Mouse (Mus musculus): ENCODE measurements around the gene Il18. TPM values are rescaled to one million over a fixed set of nuclear protein-coding genes. Genes with fewer than 3 reads are reported as not detected.
A peak's percentile ranks its signal among the peaks of the same experiment; 100 is the strongest.

Gene Il18
- polyA plus RNA-seq (2012; rRNA removed) (2.2 and 2.4 TPM in 2 replicates), polyA plus RNA-seq (2014; fragmentation: Nextera tagmentation; extraction: Ambion mirVana) (2.4 and 2.9 TPM in 2 replicates)

DNA sequence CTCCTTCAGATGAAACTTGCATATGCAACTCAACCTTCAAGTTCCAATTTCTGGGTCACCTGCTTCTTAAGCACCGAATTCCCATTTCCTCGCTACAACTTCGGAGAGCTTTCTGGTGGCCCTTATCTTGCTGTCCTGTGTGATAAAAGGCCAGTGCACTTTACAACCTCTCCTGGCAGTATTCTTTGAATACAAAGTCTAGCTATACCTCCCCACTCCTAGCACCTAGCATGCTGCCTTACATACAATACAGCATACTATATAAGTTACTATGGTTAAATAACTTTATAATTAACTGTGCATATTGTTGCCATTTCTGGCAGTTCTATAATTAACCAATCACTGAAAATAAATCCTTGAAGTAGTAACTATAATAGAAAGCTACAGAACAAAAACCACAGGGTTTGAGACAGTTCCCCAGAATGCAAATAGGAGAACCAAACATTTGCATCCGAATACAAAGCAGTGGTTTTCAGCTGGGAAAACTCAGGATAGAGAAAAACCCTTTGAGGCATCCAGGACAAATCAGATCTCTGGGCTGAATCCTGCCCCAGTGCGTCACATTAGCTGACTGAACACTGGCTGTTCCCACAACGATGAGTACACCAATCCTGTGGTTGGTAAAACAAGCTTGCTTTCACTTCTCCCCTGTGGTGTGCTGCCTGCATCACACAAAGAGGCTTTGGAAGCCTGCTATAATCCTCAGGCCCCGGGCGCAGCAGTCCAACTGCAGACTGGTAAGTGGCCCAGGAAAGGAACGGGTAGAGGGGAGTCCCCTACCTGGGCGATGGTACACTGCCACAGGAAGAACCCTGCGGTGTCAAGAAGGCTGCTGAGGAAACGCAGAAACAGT is at the start of gene Il18:
TSS of gene Il18 (plus strand) at position 587 of the 853 bp plus-strand sequence.
- no peaks in the 10 kb centered on the region for H3K9me3 ChIP-seq (ENCODE audit: control insufficient read depth, low read length)
- peak within 1 kb of the TSS; percentile 37; the same call in 1 of the 2 replicates for H3K9ac ChIP-seq (ENCODE audit: low read depth, low read length, severe bottlenecking)
- DNase-seq (ENCODE audit: low spot score) (peak; percentile 42), ATAC-seq (ENCODE audit: low FRiP score, low read depth) (no peak)
- peak within 1 kb of the TSS; percentile 25 for H3K4me2 ChIP-seq (replicated peaks; ENCODE audit: low read depth, low read length, severe bottlenecking)
- no peaks in the 10 kb centered on the region for H3K36me3 ChIP-seq (ENCODE audit: control insufficient read depth, insufficient read depth, low read length)
- no peak within 1 kb of the TSS for H3K27ac ChIP-seq (replicated peaks; ENCODE audit: low read depth, low read length)
- H3K4me1 ChIP-seq (ENCODE audit: control insufficient read depth, insufficient read depth, low read length): no peaks in the 10 kb centered on the region
- TF ChIP-seq POLR2A (IDR thresholded peaks at IDR 0.05; ENCODE audit: borderline replicate concordance, extremely low read depth, insufficient read depth, insufficient read length): no peak
- H3K27me3 ChIP-seq (ENCODE audit: control insufficient read depth, insufficient read depth, low read length): no peaks in the 10 kb centered on the region
- no peak within 1 kb of the TSS for H3K4me3 ChIP-seq (replicated peaks; ENCODE audit: low read length)
- 32% methylated on average over 12 of the region's 12 CpGs for WGBS

DNA sequence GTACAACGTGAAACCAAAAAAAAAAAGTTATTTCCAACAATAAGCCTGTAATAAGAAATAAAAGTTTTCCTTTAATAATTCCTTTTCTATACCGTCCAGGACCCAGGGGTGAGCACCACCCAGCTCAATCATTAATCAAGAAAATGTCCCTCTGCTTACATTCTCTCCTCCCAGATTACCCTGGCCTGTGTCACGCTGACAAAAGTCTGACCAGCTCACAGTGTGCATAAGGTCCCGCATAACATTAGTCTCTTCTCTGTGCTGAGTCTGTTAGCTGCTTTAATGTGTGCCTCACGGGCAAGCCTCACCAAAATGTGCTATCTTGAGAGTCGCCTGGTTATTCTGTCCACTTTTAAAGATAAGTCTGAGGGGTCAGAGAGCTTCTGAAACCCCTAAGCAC is 49.2 kb upstream of the Il18 start:
- ATAC-seq (ENCODE audit: low FRiP score, low read depth) (no peak), DNase-seq (ENCODE audit: low spot score) (no peak)
- TF ChIP-seq POLR2A (IDR thresholded peaks at IDR 0.05; ENCODE audit: borderline replicate concordance, extremely low read depth, insufficient read depth, insufficient read length): no peak
- Histone ChIP-seq H3K36me3 (ENCODE audit: control insufficient read depth, insufficient read depth, low read length) (no peaks in the 10 kb centered on the region), H3K4me3 (replicated peaks; ENCODE audit: low read length) (no peak overlapping the region), H3K4me2 (replicated peaks; ENCODE audit: low read depth, low read length, severe bottlenecking) (no peak overlapping the region), H3K27me3 (ENCODE audit: control insufficient read depth, insufficient read depth, low read length) (no peaks in the 10 kb centered on the region), H3K27ac (replicated peaks; ENCODE audit: low read depth, low read length) (no peak overlapping the region), H3K4me1 (ENCODE audit: control insufficient read depth, insufficient read depth, low read length) (no peaks in the 10 kb centered on the region), H3K9ac (ENCODE audit: low read depth, low read length, severe bottlenecking) (no peak overlapping the region), H3K9me3 (ENCODE audit: control insufficient read depth, low read length) (no peaks in the 10 kb centered on the region)
- 63% methylated on average over 6 of the region's 6 CpGs for WGBS

DNA sequence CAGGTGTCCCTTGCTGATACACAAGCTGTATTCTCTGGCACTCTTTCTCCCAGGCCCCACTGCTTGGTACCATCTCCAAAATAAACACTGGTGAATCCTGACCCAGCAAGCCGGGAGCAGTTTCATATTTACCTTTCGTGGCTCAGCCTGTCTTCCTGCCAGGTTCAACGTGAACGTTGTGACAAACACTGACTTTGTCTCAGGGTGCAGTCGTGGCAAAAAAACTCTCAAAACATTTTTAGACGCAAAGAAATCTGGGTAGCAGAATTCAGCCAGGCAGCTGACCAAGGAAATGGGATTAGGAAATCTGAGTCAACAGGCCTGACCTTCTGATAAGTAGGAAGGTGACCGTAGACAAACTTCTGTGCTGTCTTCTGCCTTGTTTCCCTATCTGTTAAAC is 47.1 kb upstream of the Il18 start:
- WGBS: 84% methylated on average over 7 of the region's 7 CpGs
- no peak overlapping the region for H3K4me2 ChIP-seq (replicated peaks; ENCODE audit: low read depth, low read length, severe bottlenecking)
- no peaks in the 10 kb centered on the region for H3K4me1 ChIP-seq (ENCODE audit: control insufficient read depth, insufficient read depth, low read length)
- no peak overlapping the region for H3K27ac ChIP-seq (replicated peaks; ENCODE audit: low read depth, low read length)
- no peaks in the 10 kb centered on the region for H3K36me3 ChIP-seq (ENCODE audit: control insufficient read depth, insufficient read depth, low read length)
- no peak overlapping the region for H3K4me3 ChIP-seq (replicated peaks; ENCODE audit: low read length)
- ATAC-seq (ENCODE audit: low FRiP score, low read depth): no peak
- no peak for TF ChIP-seq POLR2A (IDR thresholded peaks at IDR 0.05; ENCODE audit: borderline replicate concordance, extremely low read depth, insufficient read depth, insufficient read length)
- H3K9me3 ChIP-seq (ENCODE audit: control insufficient read depth, low read length): no peaks in the 10 kb centered on the region
- H3K9ac ChIP-seq (ENCODE audit: low read depth, low read length, severe bottlenecking): no peak overlapping the region
- no peak for DNase-seq (ENCODE audit: low spot score)
- H3K27me3 ChIP-seq (ENCODE audit: control insufficient read depth, insufficient read depth, low read length): no peaks in the 10 kb centered on the region

DNA sequence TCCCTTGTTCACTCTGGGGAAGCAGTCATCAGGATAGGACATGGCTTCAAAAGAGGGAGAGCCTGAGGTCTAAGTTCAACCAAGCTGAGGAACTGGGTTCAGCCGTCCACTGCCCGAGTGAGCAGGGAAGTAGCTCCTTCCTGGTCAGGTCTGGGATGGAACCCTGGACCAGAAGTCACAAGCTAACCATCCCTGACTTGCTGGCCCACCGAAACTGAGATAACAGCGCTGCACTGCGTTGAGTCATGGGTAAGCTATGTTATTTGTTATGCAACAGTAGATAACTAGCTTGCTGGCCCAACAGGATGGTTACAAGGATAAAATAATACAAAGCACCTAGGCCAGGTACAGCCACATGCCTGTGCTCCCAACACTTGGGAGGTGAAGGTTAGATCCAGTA is 39.2 kb upstream of the Il18 start:
- H3K27me3 ChIP-seq (ENCODE audit: control insufficient read depth, insufficient read depth, low read length): no peaks in the 10 kb centered on the region
- ATAC-seq (ENCODE audit: low FRiP score, low read depth) (no peak), DNase-seq (ENCODE audit: low spot score) (no peak)
- H3K36me3 ChIP-seq (ENCODE audit: control insufficient read depth, insufficient read depth, low read length): no peaks in the 10 kb centered on the region
- no peak for TF ChIP-seq POLR2A (IDR thresholded peaks at IDR 0.05; ENCODE audit: borderline replicate concordance, extremely low read depth, insufficient read depth, insufficient read length)
- no peaks in the 10 kb centered on the region for H3K4me1 ChIP-seq (ENCODE audit: control insufficient read depth, insufficient read depth, low read length)
- 87% methylated on average over 5 of the region's 5 CpGs for WGBS
- no peak overlapping the region for H3K4me3 ChIP-seq (replicated peaks; ENCODE audit: low read length)
- no peaks in the 10 kb centered on the region for H3K9me3 ChIP-seq (ENCODE audit: control insufficient read depth, low read length)
- H3K4me2 ChIP-seq (replicated peaks; ENCODE audit: low read depth, low read length, severe bottlenecking): no peak overlapping the region
- no peak overlapping the region for H3K9ac ChIP-seq (ENCODE audit: low read depth, low read length, severe bottlenecking)
- no peak overlapping the region for H3K27ac ChIP-seq (replicated peaks; ENCODE audit: low read depth, low read length)

DNA sequence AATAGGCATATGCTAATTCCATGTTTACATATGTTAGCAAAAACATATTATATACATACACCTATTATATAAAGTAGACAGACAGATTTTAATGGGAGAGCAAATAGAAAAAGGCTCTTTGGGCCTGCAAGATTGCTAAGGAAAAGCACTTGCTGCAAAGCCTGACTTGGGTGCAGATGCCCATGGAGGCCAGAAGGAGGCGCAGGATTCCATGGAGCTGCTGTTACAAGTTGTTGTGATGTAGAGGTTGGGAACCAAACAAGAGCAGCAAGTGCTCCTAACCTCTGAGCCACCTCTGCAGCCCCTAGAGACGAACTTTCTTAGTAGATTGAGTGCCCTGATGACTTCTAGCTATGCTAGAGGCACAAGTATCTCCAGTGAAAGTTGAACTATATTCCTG is 35.8 kb upstream of the Il18 start:
- no peaks in the 10 kb centered on the region for H3K27me3 ChIP-seq (ENCODE audit: control insufficient read depth, insufficient read depth, low read length)
- 15% methylated on average over 2 of the region's 2 CpGs for WGBS
- H3K9me3 ChIP-seq (ENCODE audit: control insufficient read depth, low read length): no peaks in the 10 kb centered on the region
- H3K27ac ChIP-seq (replicated peaks; ENCODE audit: low read depth, low read length): no peak overlapping the region
- H3K36me3 ChIP-seq (ENCODE audit: control insufficient read depth, insufficient read depth, low read length): no peaks in the 10 kb centered on the region
- no peak overlapping the region for H3K9ac ChIP-seq (ENCODE audit: low read depth, low read length, severe bottlenecking)
- H3K4me2 ChIP-seq (replicated peaks; ENCODE audit: low read depth, low read length, severe bottlenecking): no peak overlapping the region
- no peak for TF ChIP-seq POLR2A (IDR thresholded peaks at IDR 0.05; ENCODE audit: borderline replicate concordance, extremely low read depth, insufficient read depth, insufficient read length)
- no peak for DNase-seq (ENCODE audit: low spot score)
- no peaks in the 10 kb centered on the region for H3K4me1 ChIP-seq (ENCODE audit: control insufficient read depth, insufficient read depth, low read length)
- no peak for ATAC-seq (ENCODE audit: low FRiP score, low read depth)
- no peak overlapping the region for H3K4me3 ChIP-seq (replicated peaks; ENCODE audit: low read length)

Data from limb, embryonic 14.5 days (tissue).